Mouse (Mus musculus): ENCODE results near the gene Slc34a3. TPM values are rescaled to one million over a fixed set of nuclear protein-coding genes. Genes with fewer than 3 reads are reported as not detected.
"Not testable (repeated sequence)": the region's sequence is repeated elsewhere in the genome, so short reads cannot be mapped to it uniquely, and the experiment has no call there.

Slc34a3 gene
- polyA plus RNA-seq, 1 experiment from 2014 or later = not detected

- H3K36me3 ChIP-seq (ENCODE audit: control insufficient read depth, insufficient read depth, low read length) = no peaks in the 10 kb centered on the region
- H3K27ac ChIP-seq (replicated peaks in 1 of 2; ENCODE audit: control insufficient read depth in 1 of 2, insufficient read depth in 1 of 2, low read depth in 2 of 2, low read length in 2 of 2) = 0 out of 4 replicates have a peak overlapping the region, but pooled peaks of 1 of the 2 experiments have one; percentile 24
- peaks cover 21 to 27% of the 10 kb centered on the region in 2 experiments for H3K4me1 ChIP-seq (ENCODE audit: control insufficient read depth in 2 of 2, insufficient read depth in 2 of 2, low read length in 2 of 2)
- no peaks in the 10 kb centered on the region for H3K9me3 ChIP-seq (ENCODE audit: control insufficient read depth, low read length)
- H3K4me2 ChIP-seq (ENCODE audit: low read length) = peak overlapping the region; percentile 97
- H3K27me3 ChIP-seq (ENCODE audit: control insufficient read depth, insufficient read depth, low read length) = peaks cover 8% of the 10 kb centered on the region
- peak overlapping the region; percentile 38 to 70 for H3K4me3 ChIP-seq (ENCODE audit: control insufficient read depth in 1 of 2, insufficient read depth in 1 of 2, low read depth in 1 of 2, low read length in 2 of 2)
- H3K9ac ChIP-seq (ENCODE audit: low read length) = peak overlapping the region; percentile 60
- no peak; the same call in 1 of the 2 replicates for ATAC-seq (ENCODE audit: insufficient number of reproducible peaks, insufficient read depth, low FRiP score, low read depth)
- WGBS = 42% methylated on average over 12 of the region's 12 CpGs
Measured at GRCm38 (mm10) chr2:25261870-25262269, 27.7 kb upstream of the Slc34a3 start.

GRCm38 (mm10) chr2:25258887-25259286, 24.7 kb upstream of the Slc34a3 start:
- H3K9ac ChIP-seq (ENCODE audit: low read length) = no peak overlapping the region
- H3K4me2 ChIP-seq (ENCODE audit: low read length) = no peak overlapping the region
- H3K36me3 ChIP-seq (ENCODE audit: control insufficient read depth, insufficient read depth, low read length) = no peaks in the 10 kb centered on the region
- peaks cover 3% of the 10 kb centered on the region for H3K27me3 ChIP-seq (ENCODE audit: control insufficient read depth, insufficient read depth, low read length)
- H3K4me3 ChIP-seq (ENCODE audit: control insufficient read depth in 1 of 2, insufficient read depth in 1 of 2, low read depth in 1 of 2, low read length in 2 of 2) = no peak overlapping the region
- H3K9me3 ChIP-seq (ENCODE audit: control insufficient read depth, low read length) = no peaks in the 10 kb centered on the region
- no peak for ATAC-seq (ENCODE audit: insufficient number of reproducible peaks, insufficient read depth, low FRiP score, low read depth)
- no peak overlapping the region for H3K27ac ChIP-seq (replicated peaks in 1 of 2; ENCODE audit: control insufficient read depth in 1 of 2, insufficient read depth in 1 of 2, low read depth in 2 of 2, low read length in 2 of 2)
- WGBS = 58% methylated on average over 2 of the region's 2 CpGs
- H3K4me1 ChIP-seq (ENCODE audit: control insufficient read depth in 2 of 2, insufficient read depth in 2 of 2, low read length in 2 of 2) = peaks cover 14 to 25% of the 10 kb centered on the region in 2 experiments

DNA sequence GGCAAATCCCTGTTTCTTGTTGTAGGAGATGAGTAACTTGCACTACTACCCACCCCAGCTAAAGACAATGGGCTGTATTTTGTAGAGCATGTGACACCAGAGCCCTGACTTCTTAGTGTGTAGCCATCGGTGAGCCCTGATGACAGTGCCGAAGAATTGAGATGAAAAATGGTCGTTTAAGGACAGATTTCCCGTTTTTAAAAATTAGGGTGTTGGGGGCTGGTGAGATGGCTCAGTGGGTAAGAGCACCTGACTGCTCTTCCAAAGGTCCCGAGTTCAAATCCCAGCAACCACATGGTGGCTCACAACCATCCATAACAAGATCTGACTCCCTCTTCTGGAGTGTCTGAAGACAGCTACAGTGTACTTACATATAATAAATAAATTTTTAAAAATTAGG, 23.1 kb upstream of the Slc34a3 start:
- H3K9ac ChIP-seq (ENCODE audit: low read length); H3K4me3 ChIP-seq (ENCODE audit: control insufficient read depth in 1 of 2, insufficient read depth in 1 of 2, low read depth in 1 of 2, low read length in 2 of 2); H3K27ac ChIP-seq (replicated peaks in 1 of 2; ENCODE audit: control insufficient read depth in 1 of 2, insufficient read depth in 1 of 2, low read depth in 2 of 2, low read length in 2 of 2); H3K27me3 ChIP-seq (ENCODE audit: control insufficient read depth, insufficient read depth, low read length); H3K4me2 ChIP-seq (ENCODE audit: low read length); H3K9me3 ChIP-seq (ENCODE audit: control insufficient read depth, low read length); ATAC-seq (ENCODE audit: insufficient number of reproducible peaks, insufficient read depth, low FRiP score, low read depth): not testable (repeated sequence)
- WGBS = 81% methylated on average over 5 of the region's 5 CpGs
- peaks cover 14% of the 10 kb centered on the region for H3K36me3 ChIP-seq (ENCODE audit: control insufficient read depth, insufficient read depth, low read length)
- H3K4me1 ChIP-seq (ENCODE audit: control insufficient read depth in 2 of 2, insufficient read depth in 2 of 2, low read length in 2 of 2) = peaks cover 7 to 16% of the 10 kb centered on the region in 2 experiments; a peak in 3 of 4 replicates

- peaks cover 7 to 13% of the 10 kb centered on the region in 2 experiments; a peak in 3 of 4 replicates for H3K4me1 ChIP-seq (ENCODE audit: control insufficient read depth in 2 of 2, insufficient read depth in 2 of 2, low read length in 2 of 2)
- H3K27ac ChIP-seq (replicated peaks in 1 of 2; ENCODE audit: control insufficient read depth in 1 of 2, insufficient read depth in 1 of 2, low read depth in 2 of 2, low read length in 2 of 2); H3K9me3 ChIP-seq (ENCODE audit: control insufficient read depth, low read length); ATAC-seq (ENCODE audit: insufficient number of reproducible peaks, insufficient read depth, low FRiP score, low read depth); H3K27me3 ChIP-seq (ENCODE audit: control insufficient read depth, insufficient read depth, low read length): not testable (repeated sequence)
- peak overlapping the region; percentile 88 for H3K9ac ChIP-seq (ENCODE audit: low read length)
- 56% methylated on average over 10 of the region's 12 CpGs for WGBS
- H3K36me3 ChIP-seq (ENCODE audit: control insufficient read depth, insufficient read depth, low read length) = peaks cover 21% of the 10 kb centered on the region
- peak overlapping the region; percentile 94 for H3K4me2 ChIP-seq (ENCODE audit: low read length)
- H3K4me3 ChIP-seq (ENCODE audit: control insufficient read depth in 1 of 2, insufficient read depth in 1 of 2, low read depth in 1 of 2, low read length in 2 of 2) = peak overlapping the region; percentile 3 to 90; a peak in 3 of 4 replicates
Measured at GRCm38 (mm10) chr2:25256443-25257109, 22.4 kb upstream of the Slc34a3 start.

DNA sequence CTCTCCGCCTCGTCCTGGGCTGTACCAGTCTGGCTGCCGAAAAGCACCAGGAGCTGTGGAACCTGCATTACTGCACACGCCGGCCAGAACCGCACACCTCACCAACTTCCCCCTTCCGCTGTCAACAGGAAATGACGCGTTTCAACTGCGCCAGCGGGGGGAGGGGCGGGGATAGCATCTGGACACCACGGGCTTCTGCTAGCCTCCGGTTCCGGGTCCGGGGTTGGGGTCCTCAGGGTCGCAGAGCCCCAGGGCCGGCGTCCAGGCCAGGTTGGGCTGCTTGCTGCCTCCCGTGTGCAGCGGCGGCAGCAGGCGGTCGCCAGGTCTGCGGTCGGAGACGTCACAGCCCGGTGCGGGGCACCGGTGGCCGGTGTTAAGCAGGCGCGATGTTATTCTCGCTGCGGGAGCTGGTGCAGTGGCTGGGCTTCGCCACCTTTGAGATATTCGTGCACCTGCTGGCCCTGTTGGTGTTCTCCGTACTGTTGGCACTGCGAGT, 21.2 kb upstream of the Slc34a3 start, which contains the start of gene Tmem203:
Gene Tmem203 (plus strand): TSS at position 156 of the 496 bp plus-strand sequence.
- ATAC-seq (ENCODE audit: insufficient number of reproducible peaks, insufficient read depth, low FRiP score, low read depth) = peak; percentile 80
- WGBS = under 1% methylated on average over 39 of the region's 39 CpGs
- Histone ChIP-seq H3K4me1 (ENCODE audit: control insufficient read depth in 2 of 2, insufficient read depth in 2 of 2, low read length in 2 of 2) (peaks cover 7 to 13% of the 10 kb centered on the region in 2 experiments; a peak in 3 of 4 replicates), H3K27ac (replicated peaks in 1 of 2; ENCODE audit: control insufficient read depth in 1 of 2, insufficient read depth in 1 of 2, low read depth in 2 of 2, low read length in 2 of 2) (peak within 1 kb of the TSS; percentile 31 to 77), H3K9me3 (ENCODE audit: control insufficient read depth, low read length) (no peaks in the 10 kb centered on the region), H3K9ac (ENCODE audit: low read length) (peak within 1 kb of the TSS; percentile 88), H3K36me3 (ENCODE audit: control insufficient read depth, insufficient read depth, low read length) (peaks cover 33% of the 10 kb centered on the region), H3K4me2 (ENCODE audit: low read length) (peak within 1 kb of the TSS; percentile 94), H3K27me3 (ENCODE audit: control insufficient read depth, insufficient read depth, low read length) (no peaks in the 10 kb centered on the region), H3K4me3 (ENCODE audit: control insufficient read depth in 1 of 2, insufficient read depth in 1 of 2, low read depth in 1 of 2, low read length in 2 of 2) (peak within 1 kb of the TSS; percentile 90 to 93)

DNA sequence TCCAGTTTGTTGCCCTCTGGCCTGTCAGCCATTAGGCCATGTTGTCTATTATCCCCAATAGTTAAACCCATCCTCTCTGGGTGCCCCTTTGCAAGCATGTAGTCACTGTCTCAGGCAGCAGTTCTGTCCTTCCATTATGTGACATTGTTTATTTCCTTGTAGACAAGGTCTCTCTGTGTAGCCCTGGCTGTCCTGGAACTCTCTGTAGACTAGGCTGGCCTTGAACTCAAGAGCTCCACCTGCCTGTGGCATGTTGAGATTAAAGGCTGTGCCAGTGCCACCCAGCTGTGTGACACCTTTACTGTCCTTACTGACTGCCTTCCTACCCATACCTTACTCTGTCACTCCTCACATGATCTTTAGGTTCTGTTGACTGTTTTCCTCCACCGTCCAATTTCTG, 18.2 kb upstream of the Slc34a3 start:
- Histone ChIP-seq H3K9ac (ENCODE audit: low read length) (no peak overlapping the region), H3K4me2 (ENCODE audit: low read length) (no peak overlapping the region), H3K4me3 (ENCODE audit: control insufficient read depth in 1 of 2, insufficient read depth in 1 of 2, low read depth in 1 of 2, low read length in 2 of 2) (no peak overlapping the region), H3K36me3 (ENCODE audit: control insufficient read depth, insufficient read depth, low read length) (peaks cover 63% of the 10 kb centered on the region), H3K27me3 (ENCODE audit: control insufficient read depth, insufficient read depth, low read length) (no peaks in the 10 kb centered on the region), H3K27ac (replicated peaks in 1 of 2; ENCODE audit: control insufficient read depth in 1 of 2, insufficient read depth in 1 of 2, low read depth in 2 of 2, low read length in 2 of 2) (no peak overlapping the region), H3K9me3 (ENCODE audit: control insufficient read depth, low read length) (no peaks in the 10 kb centered on the region), H3K4me1 (ENCODE audit: control insufficient read depth in 2 of 2, insufficient read depth in 2 of 2, low read length in 2 of 2) (peaks cover 7 to 13% of the 10 kb centered on the region in 2 experiments; a peak in 3 of 4 replicates)
- 82% methylated on average over 1 of the region's 1 CpGs for WGBS
- ATAC-seq (ENCODE audit: insufficient number of reproducible peaks, insufficient read depth, low FRiP score, low read depth) = no peak

DNA sequence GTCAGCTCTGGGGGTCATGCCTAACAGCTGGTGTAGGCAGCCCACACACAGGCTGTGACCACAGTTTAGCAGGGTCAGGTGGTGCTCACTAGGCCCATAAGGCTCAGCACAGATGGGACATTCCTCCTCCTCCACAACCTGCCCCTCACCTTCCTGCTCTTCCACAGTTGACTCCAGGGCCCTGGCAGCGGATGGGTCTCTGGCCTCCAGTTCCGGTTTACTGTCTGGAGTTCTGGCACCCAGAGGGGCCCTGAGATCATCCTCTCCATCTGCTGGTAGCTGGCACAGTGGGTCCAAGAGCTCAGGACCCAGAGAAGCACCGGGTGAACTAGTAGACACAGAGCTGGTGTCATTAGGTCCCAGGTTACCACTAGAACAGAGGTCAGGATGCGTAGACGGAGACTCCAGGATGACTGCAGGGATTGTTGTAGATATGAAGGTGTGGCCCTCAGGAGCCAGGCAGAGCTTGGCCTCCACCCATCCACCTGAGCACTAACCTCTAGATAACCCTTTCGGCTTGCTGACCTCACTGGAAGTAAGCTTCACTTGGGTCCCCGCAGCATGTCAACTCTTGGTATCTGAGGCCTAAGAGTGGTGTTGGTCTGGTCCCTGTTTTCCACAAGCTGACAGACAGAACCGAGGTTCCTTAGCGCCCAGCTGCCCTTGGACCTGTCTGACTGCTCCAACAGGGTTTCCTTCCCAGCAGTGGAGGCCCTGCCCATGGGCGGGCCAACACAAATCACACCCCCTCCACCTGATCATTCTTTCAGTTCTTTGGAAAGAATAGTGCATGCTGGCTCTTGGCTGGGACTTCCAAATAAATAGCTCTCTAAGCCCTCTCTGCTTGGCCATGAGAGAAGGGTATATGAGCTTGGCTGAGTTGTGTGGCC, 12.3 kb upstream of the Slc34a3 start, which contains the start of gene AL732309.1:
Gene AL732309.1 (minus strand): TSS at position 681 of the 890 bp plus-strand sequence.
- Histone ChIP-seq H3K27me3 (ENCODE audit: control insufficient read depth, insufficient read depth, low read length) (peaks cover 22% of the 10 kb centered on the region), H3K4me2 (ENCODE audit: low read length) (no peak within 1 kb of the TSS), H3K4me3 (ENCODE audit: control insufficient read depth in 1 of 2, insufficient read depth in 1 of 2, low read depth in 1 of 2, low read length in 2 of 2) (no peak within 1 kb of the TSS), H3K4me1 (ENCODE audit: control insufficient read depth in 2 of 2, insufficient read depth in 2 of 2, low read length in 2 of 2) (peaks cover 4 to 13% of the 10 kb centered on the region in 2 experiments; a peak in 3 of 4 replicates), H3K9ac (ENCODE audit: low read length) (no peak within 1 kb of the TSS), H3K36me3 (ENCODE audit: control insufficient read depth, insufficient read depth, low read length) (peaks cover 43% of the 10 kb centered on the region), H3K27ac (replicated peaks in 1 of 2; ENCODE audit: control insufficient read depth in 1 of 2, insufficient read depth in 1 of 2, low read depth in 2 of 2, low read length in 2 of 2) (no peak within 1 kb of the TSS), H3K9me3 (ENCODE audit: control insufficient read depth, low read length) (no peaks in the 10 kb centered on the region)
- 85% methylated on average over 10 of the region's 10 CpGs for WGBS
- no peak for ATAC-seq (ENCODE audit: insufficient number of reproducible peaks, insufficient read depth, low FRiP score, low read depth)

Data from heart, embryonic 14.5 days (tissue).